ENCODE assay signal across 9 mouse cellular contexts in genomic region chr14:72187329-72187984, GRCm38 (mm10).
A peak's percentile ranks its signal among the peaks of the same experiment; 100 is the strongest.
DNase-seq lines count a peak whose midpoint lies in the region; ATAC-seq and TF ChIP-seq lines count a peak whose summit lies in the region.
"Had no signal": no experiment of that assay in that cellular context is flagged by ENCODE, and none has a peak within 500 bp of the region (broad histone marks: within the 10 kb centered on the region; RNA-seq: fewer than 3 reads in every experiment).

No protein-coding gene starts in this region.

- H3K9ac ChIP-seq in lung, embryonic 14.5 days = no peak overlapping the region
- no peak overlapping the region for H3K9ac ChIP-seq in neural tube, embryonic 13.5 days
- H3K9ac ChIP-seq: limb, embryonic 15.5 days had no signal

- H3K27me3 ChIP-seq in lung, embryonic 14.5 days (ENCODE audit: insufficient read depth, low read length) = no peaks in the 10 kb centered on the region
- H3K27me3 ChIP-seq in hindbrain, embryonic 10.5 days (ENCODE audit: insufficient read depth, poor library complexity, severe bottlenecking) = no peaks in the 10 kb centered on the region
- no peaks in the 10 kb centered on the region for H3K27me3 ChIP-seq in neural tube, embryonic 13.5 days
- H3K27me3 ChIP-seq: limb, embryonic 15.5 days had no signal

- no peak overlapping the region for H3K4me2 ChIP-seq in lung, embryonic 14.5 days
- H3K4me2 ChIP-seq in neural tube, embryonic 13.5 days = no peak overlapping the region
- H3K4me2 ChIP-seq: limb, embryonic 15.5 days had no signal

- 29% methylated on average over 5 of the region's 5 CpGs for WGBS in lung, embryonic 14.5 days
- WGBS in hindbrain, embryonic 10.5 days = 51% methylated on average over 5 of the region's 5 CpGs
- WGBS in neural tube, embryonic 13.5 days = 21% methylated on average over 5 of the region's 5 CpGs

- no peaks in the 10 kb centered on the region for H3K36me3 ChIP-seq in lung, embryonic 14.5 days (ENCODE audit: insufficient read depth)
- no peaks in the 10 kb centered on the region for H3K36me3 ChIP-seq in hindbrain, embryonic 10.5 days
- H3K36me3 ChIP-seq in neural tube, embryonic 13.5 days = no peaks in the 10 kb centered on the region
- H3K36me3 ChIP-seq: limb, embryonic 15.5 days had no signal

- H3K27ac ChIP-seq in lung, embryonic 14.5 days (ENCODE audit: low read depth) = no peak overlapping the region
- H3K27ac ChIP-seq in hindbrain, embryonic 10.5 days = no peak overlapping the region
- H3K27ac ChIP-seq in neural tube, embryonic 13.5 days (replicated peaks) = no peak overlapping the region
- H3K27ac ChIP-seq: limb, embryonic 15.5 days had no signal

- peak; percentile 52 for DNase-seq in lung, embryonic 14.5 days
- DNase-seq in lung, postnatal 25 days (ENCODE audit: low spot score) = no peak
- peak; percentile 16 to 26 for DNase-seq in cerebellum, postnatal 36 days
- DNase-seq in hindbrain, embryonic 10.5 days (ENCODE audit: low spot score) = peak; percentile 12
- peak; percentile 52 for DNase-seq in left cerebral cortex, adult 11 months (ENCODE audit: low spot score)
- no peak for DNase-seq in urinary bladder, postnatal 4 days (ENCODE audit: low spot score in 2 of 2)
- DNase-seq in gastrocnemius, adult 8-10 months (ENCODE audit: low spot score in 2 of 2) = no peak

- no peak overlapping the region for H3K4me3 ChIP-seq in lung, embryonic 14.5 days (ENCODE audit: low read depth, low read length)
- no peak overlapping the region for H3K4me3 ChIP-seq in hindbrain, embryonic 10.5 days
- H3K4me3 ChIP-seq in neural tube, embryonic 13.5 days = no peak overlapping the region
- H3K4me3 ChIP-seq: limb, embryonic 15.5 days had no signal

- TF ChIP-seq CTCF in lung, embryonic 14.5 days (IDR thresholded peaks at IDR 0.05; ENCODE audit: low read depth) = peak; percentile 64

- H3K4me1 ChIP-seq in lung, embryonic 14.5 days (ENCODE audit: insufficient read depth) = no peaks in the 10 kb centered on the region
- no peaks in the 10 kb centered on the region for H3K4me1 ChIP-seq in hindbrain, embryonic 10.5 days (replicated peaks)
- peaks cover 6% of the 10 kb centered on the region; the same call in 1 of the 2 replicates for H3K4me1 ChIP-seq in neural tube, embryonic 13.5 days (replicated peaks)
- H3K4me1 ChIP-seq: limb, embryonic 15.5 days had no signal

- ATAC-seq in lung, embryonic 14.5 days (ENCODE audit: insufficient read depth) = no peak
- ATAC-seq in neural tube, embryonic 13.5 days (ENCODE audit: low read depth) = peak; percentile 84

- H3K9me3 ChIP-seq in lung, embryonic 14.5 days (ENCODE audit: low read depth, low read length) = no peaks in the 10 kb centered on the region
- H3K9me3 ChIP-seq in hindbrain, embryonic 10.5 days = no peaks in the 10 kb centered on the region
- no peaks in the 10 kb centered on the region for H3K9me3 ChIP-seq in neural tube, embryonic 13.5 days
- H3K9me3 ChIP-seq: limb, embryonic 15.5 days had no signal

Comparison
In these comparisons a context has a peak if more than half of its experiments do, and no peak if none do; other contexts are left out.
1. DNase-seq: peak in lung, embryonic 14.5 days (single experiment), cerebellum, postnatal 36 days (2 of 2), hindbrain, embryonic 10.5 days (single experiment) and left cerebral cortex, adult 11 months (single experiment); none in lung, postnatal 25 days (single experiment), urinary bladder, postnatal 4 days (0 of 2) and gastrocnemius, adult 8-10 months (0 of 2).